31 mouse cellular contexts compared by ENCODE assay signal in the genomic region with DNA sequence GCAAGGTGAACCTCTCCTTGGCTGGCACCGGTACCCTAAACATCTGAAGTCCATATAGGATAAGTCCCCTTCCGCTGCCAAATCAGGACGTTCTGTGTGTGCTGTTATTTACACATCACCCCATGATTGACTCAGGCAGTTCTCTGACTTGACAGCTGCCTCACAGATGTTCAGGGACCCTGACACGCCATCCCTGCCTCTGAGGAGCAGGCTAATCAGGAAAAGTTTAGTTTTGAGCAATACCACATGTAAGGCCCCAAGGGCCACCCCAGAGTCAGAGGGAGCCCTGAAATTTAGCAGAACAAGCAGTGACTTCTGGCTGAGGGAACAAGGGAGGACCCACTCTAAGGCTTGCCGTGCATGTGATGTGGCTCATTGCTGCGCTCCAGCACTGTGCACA. TPM values are rescaled to one million over a fixed set of nuclear protein-coding genes. Genes with fewer than 3 reads are reported as not detected.
"Had no signal": no experiment of that assay in that cellular context is flagged by ENCODE, and none has a peak within 500 bp of the region (broad histone marks: within the 10 kb centered on the region; RNA-seq: fewer than 3 reads in every experiment).

No protein-coding gene starts in this region.

- H3K9me3 ChIP-seq: limb, embryonic 13.5 days; liver, embryonic 13.5 days; midbrain, embryonic 10.5 days; midbrain, embryonic 13.5 days; stomach, embryonic 15.5 days had no signal

- H3K27me3 ChIP-seq: limb, embryonic 13.5 days; liver, embryonic 13.5 days; midbrain, embryonic 13.5 days; stomach, embryonic 15.5 days had no signal

- H3K36me3 ChIP-seq: liver, embryonic 13.5 days; midbrain, embryonic 10.5 days; midbrain, embryonic 13.5 days; stomach, embryonic 15.5 days had no signal

- H3K4me2 ChIP-seq: limb, embryonic 13.5 days; liver, embryonic 13.5 days; midbrain, embryonic 13.5 days; stomach, embryonic 15.5 days had no signal

- DNase-seq: kidney, adult 9 months; kidney, postnatal 14 days; kidney, postnatal 4 days; left cerebral cortex, postnatal 4 days; liver, embryonic 13.5 days; lung, adult 2 months; lung, postnatal 14 days; lung, postnatal 4 days; right cerebral cortex, adult 18-20 months; right cerebral cortex, postnatal 14 days; right cerebral cortex, postnatal 4 days; thymus, postnatal 25 days had no signal

- ATAC-seq: midbrain, embryonic 13.5 days; midbrain, embryonic 16.5 days had no signal

- H3K4me1 ChIP-seq: liver, embryonic 13.5 days; midbrain, embryonic 10.5 days; midbrain, embryonic 13.5 days; stomach, embryonic 15.5 days had no signal

- H3K4me3 ChIP-seq: limb, embryonic 13.5 days; liver, embryonic 13.5 days; midbrain, embryonic 10.5 days; midbrain, embryonic 13.5 days; myocyte; stomach, embryonic 15.5 days had no signal

- H3K27ac ChIP-seq: limb, embryonic 13.5 days; liver, embryonic 13.5 days; midbrain, embryonic 10.5 days; midbrain, embryonic 13.5 days; stomach, embryonic 15.5 days had no signal

- H3K9ac ChIP-seq: limb, embryonic 13.5 days; liver, embryonic 13.5 days; midbrain, embryonic 13.5 days; stomach, embryonic 15.5 days had no signal

RNA-seq across cellular contexts. Expression of gene Gm45213, which starts 51.1 kb away (rescaled TPM):
- total RNA-seq: layer of hippocampus, adult 18-20 months; layer of hippocampus, postnatal 14 days; left cerebral cortex, adult 8-10 months; left cerebral cortex, postnatal 14 days; left cerebral cortex, postnatal 4 days; liver, adult 2 months; megakaryocyte progenitor cell, adult 5-6 weeks; monocyte, adult 5-6 weeks had no signal
- polyA plus RNA-seq: kidney, embryonic 16.5 days; limb, embryonic 13.5 days; liver, adult 2 months; liver, embryonic 13.5 days; liver, embryonic 16.5 days; lung, adult 2 months; lung, embryonic 16.5 days; midbrain, embryonic 10.5 days; midbrain, embryonic 13.5 days; midbrain, embryonic 16.5 days; myocyte; neural tube, embryonic 11.5 days; neural tube, embryonic 14.5 days; stomach, embryonic 15.5 days; thymus, postnatal 0 days had no signal
